Mouse (Mus musculus) liver, embryonic 13.5 days (tissue): ENCODE measurements around the gene Olfr1367. TPM values are rescaled to one million over a fixed set of nuclear protein-coding genes. Genes with fewer than 3 reads are reported as not detected.

Experiments used
- ATAC-seq: fragments of 200-750 bp; cut with Nextera tagmentation; 2 replicates; pipeline ENCODE4 v1.8.0; 2017; ENCODE audit warnings: low read depth, mild to moderate bottlenecking, moderate number of reproducible peaks, moderate library complexity
- DNase-seq: peaks from one replicate; pipeline ENCODE4 v3.0.0; 2022
- H3K27ac ChIP-seq: fragments of 300-500 bp; sonication (generic); 2 replicates; pipeline ENCODE4 v1.5.1; 2015; ENCODE audit warnings: moderate library complexity, mild to moderate bottlenecking, inconsistent platforms
- H3K27me3 ChIP-seq: fragments of 300-500 bp; sonication (generic); 2 replicates; pipeline ENCODE4 v1.6.1; 2015; ENCODE audit warnings: mild to moderate bottlenecking, inconsistent platforms
- H3K36me3 ChIP-seq: fragments of 300-500 bp; sonication (generic); 2 replicates; pipeline ENCODE4 v1.6.1; 2015; ENCODE audit warnings: mild to moderate bottlenecking, inconsistent platforms
- H3K4me1 ChIP-seq: fragments of 300-500 bp; sonication (generic); replicated peaks from 2 replicates; pipeline ENCODE4 v1.6.1; 2015; ENCODE audit warnings: inconsistent platforms
- H3K4me2 ChIP-seq: fragments of 300-500 bp; sonication (generic); 2 replicates; pipeline ENCODE4 v1.6.1; 2015; ENCODE audit warnings: inconsistent platforms, mild to moderate bottlenecking, moderate library complexity
- H3K4me3 ChIP-seq: fragments of 300-500 bp; sonication (generic); replicated peaks from 2 replicates; pipeline ENCODE4 v1.5.1; 2015; ENCODE audit warnings: mild to moderate bottlenecking, inconsistent platforms
- H3K9ac ChIP-seq: fragments of 300-500 bp; sonication (generic); 2 replicates; pipeline ENCODE4 v1.6.1; 2015; ENCODE audit warnings: mild to moderate bottlenecking, inconsistent platforms
- H3K9me3 ChIP-seq: fragments of 300-500 bp; sonication (generic); replicated peaks from 2 replicates; pipeline ENCODE4 v1.6.1; 2016; ENCODE audit warnings: inconsistent platforms
- WGBS: fragments of 180-500 bp; shearing (Covaris S2); methylation state at CpG from one replicate; pipeline ENCODE4 v1.1.7; 2015; ENCODE audit not compliant: insufficient replicate concordance; 5-methylcytosine and 5-hydroxymethylcytosine counted together
- polyA plus RNA-seq: library from polyadenylated mRNA; unstranded; fragments of >200 nt; fragmentation: Nextera tagmentation; extraction: Ambion mirVana; gene quantifications from 2 replicates; pipeline ENCODE4 v1.2.1, GENCODE M21; 2015

Gene Olfr1367
- not detected in 2 replicates for polyA plus RNA-seq

- 75% methylated on average over 1 of the region's 1 CpGs for WGBS
Measured at GRCm38 (mm10) chr13:21346610-21347009, at the start of gene Olfr1367. TSS of gene Olfr1367 (plus strand) at chr13:21346910.

DNA sequence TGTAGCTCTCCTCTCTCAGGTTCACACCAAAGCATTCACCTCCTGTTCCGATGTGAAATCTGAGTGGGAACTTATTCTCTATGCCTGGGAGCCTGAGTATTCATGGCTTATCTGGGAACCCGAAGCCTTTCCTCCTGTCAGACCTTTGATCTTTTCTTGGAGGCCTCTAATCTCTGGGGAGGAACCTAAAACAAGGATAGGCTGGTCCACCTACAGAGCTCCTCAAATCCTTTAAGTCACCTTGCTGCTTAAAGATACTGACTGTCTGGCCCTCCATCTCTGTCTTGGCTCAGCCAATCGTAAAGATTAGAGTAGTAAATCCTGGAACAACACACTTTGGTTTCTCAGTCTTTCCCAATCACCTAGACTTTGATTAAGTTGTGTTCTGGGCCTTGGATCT is 48.2 kb upstream of the Olfr1367 start:
- WGBS: 43% methylated on average over 3 of the region's 3 CpGs
- no peaks in the 10 kb centered on the region for H3K27me3 ChIP-seq
- DNase-seq (no peak), ATAC-seq (no peak)
- H3K9ac ChIP-seq: no peak overlapping the region
- H3K4me3 ChIP-seq: no peak overlapping the region
- H3K4me2 ChIP-seq: no peak overlapping the region
- no peaks in the 10 kb centered on the region for H3K36me3 ChIP-seq
- H3K9me3 ChIP-seq: no peaks in the 10 kb centered on the region
- no peaks in the 10 kb centered on the region for H3K4me1 ChIP-seq
- H3K27ac ChIP-seq: no peak overlapping the region

More at GRCm38 (mm10) chr13:21346610-21347009, at the start of gene Olfr1367:
- Histone ChIP-seq H3K9ac (no peak within 1 kb of the TSS), H3K27ac (no peak within 1 kb of the TSS), H3K4me3 (no peak within 1 kb of the TSS), H3K27me3 (peaks cover 10% of the 10 kb centered on the region), H3K36me3 (no peaks in the 10 kb centered on the region), H3K4me1 (no peaks in the 10 kb centered on the region), H3K4me2 (no peak within 1 kb of the TSS), H3K9me3 (no peaks in the 10 kb centered on the region)
- DNase-seq (no peak), ATAC-seq (no peak)

DNA sequence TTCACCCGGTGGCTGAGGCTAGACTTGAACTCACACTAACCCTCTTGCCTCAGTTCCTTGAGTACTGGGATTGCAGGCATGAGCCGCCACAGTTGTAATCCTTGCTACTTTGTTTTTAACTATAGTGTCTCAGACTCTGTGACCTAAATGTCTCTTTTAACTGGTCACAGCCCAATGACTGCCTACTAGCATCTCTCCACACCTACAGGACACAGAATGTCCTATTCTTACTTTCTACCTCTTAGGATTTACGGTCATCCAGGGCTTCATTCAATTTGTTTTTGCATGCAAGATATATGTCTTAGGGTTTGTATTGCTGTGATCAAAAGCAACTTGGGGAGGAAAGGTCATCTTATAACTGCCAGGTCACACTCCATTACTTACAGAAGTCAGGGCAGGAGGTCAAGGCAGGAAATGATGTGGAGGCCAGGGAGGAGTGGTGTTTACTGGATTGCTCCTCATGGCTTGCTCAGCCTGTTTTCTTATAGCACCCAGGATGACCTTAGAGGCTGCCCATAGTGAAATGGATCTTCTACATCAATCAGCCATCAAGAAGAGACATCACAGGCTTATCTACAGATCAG is 42.1 kb upstream of the Olfr1367 start:
- no peaks in the 10 kb centered on the region for H3K36me3 ChIP-seq
- no peak overlapping the region for H3K9ac ChIP-seq
- ATAC-seq: no peak
- no peaks in the 10 kb centered on the region for H3K27me3 ChIP-seq
- 64% methylated on average over 3 of the region's 3 CpGs for WGBS
- no peak for DNase-seq
- no peak overlapping the region for H3K4me2 ChIP-seq
- no peak overlapping the region for H3K27ac ChIP-seq
- no peaks in the 10 kb centered on the region for H3K9me3 ChIP-seq
- no peak overlapping the region for H3K4me3 ChIP-seq
- H3K4me1 ChIP-seq: peaks cover 1% of the 10 kb centered on the region

- Histone ChIP-seq H3K4me1 (peaks cover 5% of the 10 kb centered on the region), H3K9me3 (no peaks in the 10 kb centered on the region), H3K9ac (no peak overlapping the region), H3K27ac (no peak overlapping the region), H3K4me3 (no peak overlapping the region), H3K36me3 (no peaks in the 10 kb centered on the region), H3K27me3 (no peaks in the 10 kb centered on the region), H3K4me2 (no peak overlapping the region)
- DNase-seq (no peak), ATAC-seq (no peak)
- 41% methylated on average over 2 of the region's 2 CpGs for WGBS
Measured at GRCm38 (mm10) chr13:21309788-21310187, 36.9 kb upstream of the Olfr1367 start.

GRCm38 (mm10) chr13:21311926-21312325 is 34.8 kb upstream of the Olfr1367 start, which contains the start of gene Gpx6:
TSS of gene Gpx6 (plus strand) at chr13:21312125.
- DNase-seq: no peak
- H3K9ac ChIP-seq: no peak within 1 kb of the TSS
- peaks cover 5% of the 10 kb centered on the region for H3K4me1 ChIP-seq
- ATAC-seq: no peak
- no peaks in the 10 kb centered on the region for H3K27me3 ChIP-seq
- H3K4me2 ChIP-seq: no peak within 1 kb of the TSS
- WGBS: 28% methylated on average over 3 of the region's 3 CpGs
- no peak within 1 kb of the TSS for H3K27ac ChIP-seq
- H3K4me3 ChIP-seq: no peak within 1 kb of the TSS
- no peaks in the 10 kb centered on the region for H3K9me3 ChIP-seq
- no peaks in the 10 kb centered on the region for H3K36me3 ChIP-seq

GRCm38 (mm10) chr13:21312854-21313253 is 33.9 kb upstream of the Olfr1367 start:
- H3K9me3 ChIP-seq: no peaks in the 10 kb centered on the region
- no peaks in the 10 kb centered on the region for H3K36me3 ChIP-seq
- H3K27ac ChIP-seq: no peak overlapping the region
- H3K4me2 ChIP-seq: no peak overlapping the region
- H3K4me1 ChIP-seq: peaks cover 5% of the 10 kb centered on the region
- H3K27me3 ChIP-seq: no peaks in the 10 kb centered on the region
- 27% methylated on average over 4 of the region's 5 CpGs for whole genome bisulfite sequencing
- no peak for ATAC-seq
- no peak for DNase-seq
- H3K4me3 ChIP-seq: no peak overlapping the region
- no peak overlapping the region for H3K9ac ChIP-seq

- Histone ChIP-seq H3K4me1 (peaks cover 5% of the 10 kb centered on the region), H3K36me3 (no peaks in the 10 kb centered on the region), H3K9me3 (no peaks in the 10 kb centered on the region), H3K27ac (no peak overlapping the region), H3K4me3 (no peak overlapping the region), H3K27me3 (no peaks in the 10 kb centered on the region), H3K9ac (no peak overlapping the region), H3K4me2 (no peak overlapping the region)
- DNase-seq: no peak
- no peak for ATAC-seq
- WGBS: 57% methylated on average over 4 of the region's 4 CpGs
Measured at GRCm38 (mm10) chr13:21313903-21314302, 32.8 kb upstream of the Olfr1367 start.

DNA sequence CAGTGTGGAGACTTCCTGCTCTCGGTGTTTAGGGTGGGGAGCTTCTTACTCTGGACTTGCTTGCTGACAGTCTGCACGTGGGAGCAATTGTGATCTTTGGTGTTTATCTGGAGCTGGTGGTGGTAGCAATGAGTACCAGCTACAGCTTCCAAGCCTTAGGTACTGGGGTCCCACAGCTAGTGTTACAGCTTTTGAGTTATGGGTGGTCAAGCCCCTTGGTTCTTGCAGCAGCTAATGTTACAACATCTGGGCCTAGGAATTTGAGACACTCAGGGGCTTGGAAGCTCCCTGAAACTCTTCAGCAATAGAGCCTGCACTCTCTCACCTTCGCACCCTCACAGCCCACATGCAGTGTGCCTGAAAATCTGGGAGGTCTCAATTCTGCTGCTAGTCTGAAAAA is 26.4 kb upstream of the Olfr1367 start:
- H3K9ac ChIP-seq: no peak overlapping the region
- H3K36me3 ChIP-seq: no peaks in the 10 kb centered on the region
- peaks cover 5% of the 10 kb centered on the region for H3K4me1 ChIP-seq
- no peak overlapping the region for H3K4me3 ChIP-seq
- ATAC-seq (no peak), DNase-seq (no peak)
- WGBS: 37% methylated on average over 3 of the region's 3 CpGs
- H3K27ac ChIP-seq: no peak overlapping the region
- peaks cover 36% of the 10 kb centered on the region for H3K27me3 ChIP-seq
- H3K4me2 ChIP-seq: no peak overlapping the region
- H3K9me3 ChIP-seq: no peaks in the 10 kb centered on the region

- Histone ChIP-seq H3K27ac (no peak overlapping the region), H3K36me3 (no peaks in the 10 kb centered on the region), H3K9ac (0 out of 2 replicates have a peak overlapping the region, but pooled peaks have one; percentile 8), H3K9me3 (no peaks in the 10 kb centered on the region), H3K4me3 (peak overlapping the region; percentile 45), H3K27me3 (peaks cover 40% of the 10 kb centered on the region), H3K4me1 (peaks cover 13% of the 10 kb centered on the region), H3K4me2 (peak overlapping the region; percentile 54)
- DNase-seq (no peak), ATAC-seq (no peak)
- WGBS: 4% methylated on average over 18 of the region's 18 CpGs
Measured at GRCm38 (mm10) chr13:21321890-21322494, 24.7 kb upstream of the Olfr1367 start.

GRCm38 (mm10) chr13:21322509-21323375 is 24.0 kb upstream of the Olfr1367 start:
- no peak overlapping the region for H3K9ac ChIP-seq
- H3K9me3 ChIP-seq: no peaks in the 10 kb centered on the region
- H3K27me3 ChIP-seq: peaks cover 43% of the 10 kb centered on the region
- H3K4me1 ChIP-seq: peaks cover 19% of the 10 kb centered on the region
- no peak for DNase-seq
- 15% methylated on average over 18 of the region's 18 CpGs for WGBS
- peak overlapping the region; percentile 54 for H3K4me2 ChIP-seq
- no peaks in the 10 kb centered on the region for H3K36me3 ChIP-seq
- H3K4me3 ChIP-seq: peak overlapping the region; percentile 45
- no peak for ATAC-seq
- H3K27ac ChIP-seq: no peak overlapping the region

GRCm38 (mm10) chr13:21323405-21323804 is 23.3 kb upstream of the Olfr1367 start:
- H3K4me3 ChIP-seq: no peak overlapping the region
- no peak overlapping the region for H3K27ac ChIP-seq
- no peaks in the 10 kb centered on the region for H3K9me3 ChIP-seq
- H3K4me1 ChIP-seq: peaks cover 19% of the 10 kb centered on the region
- peaks cover 48% of the 10 kb centered on the region for H3K27me3 ChIP-seq
- no peak for DNase-seq
- 39% methylated on average over 6 of the region's 6 CpGs for WGBS
- no peak for ATAC-seq
- H3K36me3 ChIP-seq: no peaks in the 10 kb centered on the region
- H3K4me2 ChIP-seq: peak overlapping the region; percentile 54
- no peak overlapping the region for H3K9ac ChIP-seq
